Mouse (Mus musculus) cortical plate, adult 2 months (tissue): ENCODE results near the gene Thumpd3.

Experiments used
- CTCF ChIP-seq: fragments of 200-500 bp; IDR thresholded peaks from 2 replicates; pipeline ENCODE4 v1.5.1; 2011; ENCODE audit warnings: mild to moderate bottlenecking, control low read depth, low read length; ENCODE audit not compliant: insufficient read depth; ENCODE audit errors: extremely low read depth
- POLR2A ChIP-seq: fragments of 200-500 bp; IDR thresholded peaks from 2 replicates; pipeline ENCODE4 v1.6.1; 2011; ENCODE audit warnings: mild to moderate bottlenecking, low read length, control low read depth; ENCODE audit not compliant: insufficient read depth; ENCODE audit errors: extremely low read depth

- no peak for TF ChIP-seq CTCF
- TF ChIP-seq POLR2A, result no peak
Observed at GRCm38 (mm10) chr6:113052972-113053371, 6.9 kb downstream of the Thumpd3 start.
